Mouse (Mus musculus) C2C12 (cell line): ENCODE measurements at regions not wholly inside any gene's neighbourhood (a gene's known extent, or its start where the extent isn't known, plus 50 kb on each side); places are given as distances from the start of the nearest gene placed in this dataset.

Experiments used
- CTCF ChIP-seq: IDR thresholded peaks from one replicate; pipeline ENCODE4 v1.5.1; 2011; ENCODE audit not compliant: control insufficient read depth, insufficient read depth, insufficient read length
- FOSL1 ChIP-seq: IDR thresholded peaks from one replicate; pipeline ENCODE4 v1.8.0; 2011; ENCODE audit warnings: mild to moderate bottlenecking, low read length; ENCODE audit not compliant: poor library complexity, insufficient read depth, severe bottlenecking
- MAX ChIP-seq: IDR thresholded peaks from one replicate; pipeline ENCODE4 v1.6.1; 2011; ENCODE audit warnings: mild to moderate bottlenecking, control low read depth
- MYOG ChIP-seq: IDR thresholded peaks from one replicate; pipeline ENCODE4 v1.6.1; 2011; ENCODE audit not compliant: control insufficient read depth, insufficient read length; ENCODE audit errors: extremely low read depth
- USF1 ChIP-seq: IDR thresholded peaks from one replicate; pipeline ENCODE4 v1.6.1; 2011; ENCODE audit warnings: low read depth, mild to moderate bottlenecking, control low read depth, moderate library complexity

DNA sequence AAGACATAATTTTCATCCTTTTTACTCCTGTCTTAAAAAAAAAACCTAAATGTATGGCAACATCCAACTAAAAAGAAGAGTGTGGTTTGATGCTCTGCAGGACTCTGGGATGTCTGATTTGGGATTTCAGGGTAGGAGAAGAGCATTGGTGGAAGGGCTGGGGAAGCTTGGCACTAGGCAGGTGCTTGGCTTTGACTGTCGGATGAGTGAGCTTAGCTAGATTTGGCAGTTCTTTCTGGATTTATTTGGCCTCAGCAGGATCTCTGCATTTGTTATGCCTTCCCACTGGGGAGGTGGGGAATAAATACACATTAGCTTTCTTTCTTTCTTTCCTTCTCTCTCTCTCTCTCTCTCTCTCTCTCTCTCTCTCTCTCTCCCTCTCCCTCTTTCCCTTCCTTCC is 118.1 kb upstream of the Auts2 start:
- TF ChIP-seq USF1 (no peak), MAX (no peak), CTCF (no peak), MYOG (no peak), FOSL1 (no peak)
